Mouse (Mus musculus) fat pad, adult 2 months (tissue): ENCODE data around the gene Wdr91.

Experiments
- DNase-seq: peaks from one replicate; pipeline ENCODE4 v3.0.0-alpha.2; 2011; ENCODE audit warnings: low read depth, low spot score; ENCODE audit errors: extremely low read depth

Gene Wdr91

DNA sequence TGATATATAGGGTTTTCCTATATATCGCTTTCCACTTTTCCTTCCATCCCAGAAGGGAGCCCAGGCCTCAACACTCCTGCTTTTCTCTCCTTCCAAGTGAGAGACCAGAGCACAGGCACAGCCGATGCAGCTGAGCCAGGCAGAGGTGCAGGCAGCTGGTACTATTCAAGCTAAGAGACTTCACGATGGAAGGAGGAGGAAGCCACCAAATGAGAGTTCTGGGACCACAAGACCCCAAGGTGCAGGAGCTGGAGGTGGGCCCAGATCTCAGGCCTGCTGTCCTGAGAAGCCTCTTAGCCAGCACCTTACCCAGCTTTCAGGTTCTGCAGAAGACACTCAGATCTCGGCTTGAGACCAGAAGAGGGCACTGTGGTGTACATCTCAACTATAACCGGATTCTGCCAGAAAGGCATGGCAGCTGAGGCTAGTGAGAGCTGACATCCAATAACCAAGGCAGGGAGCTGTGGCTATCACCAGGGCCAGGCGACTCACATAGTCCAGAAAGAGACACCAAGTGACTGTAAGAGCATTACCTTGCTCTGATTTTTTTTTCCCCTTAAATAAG lies 30.7 kb downstream of the Wdr91 start:
- no peak for DNase-seq

DNA sequence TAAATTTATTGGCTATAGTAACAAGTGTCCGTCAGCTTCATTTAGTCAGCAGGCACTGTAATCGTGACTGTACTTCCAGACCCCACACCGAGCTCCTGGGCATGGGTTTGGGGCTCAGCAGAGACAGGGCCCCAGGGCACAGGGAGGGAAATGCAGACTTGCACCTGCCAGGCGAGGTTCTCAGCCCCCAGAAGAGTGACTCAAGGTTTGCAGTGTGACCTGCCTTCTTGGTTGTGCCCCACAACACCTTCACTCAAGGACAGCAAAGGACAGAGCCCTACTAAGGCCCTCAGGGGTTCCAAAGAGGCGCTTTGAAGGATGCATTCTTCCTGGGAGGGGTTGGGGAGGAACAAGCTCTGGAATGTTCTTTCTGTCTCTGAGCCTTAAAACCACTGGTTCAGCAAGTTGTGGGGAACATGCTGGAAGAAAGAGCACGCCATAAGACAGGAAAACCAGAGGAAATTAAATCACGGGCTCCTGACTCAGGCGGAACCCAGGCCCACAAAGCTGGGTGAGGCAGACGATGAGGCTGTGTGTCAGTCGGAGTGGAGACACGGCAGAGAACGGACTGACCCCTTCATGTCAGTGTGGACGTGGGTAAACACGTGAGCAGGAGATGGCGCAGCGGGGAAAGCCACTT lies 31.5 kb downstream of the Wdr91 start:
- no peak for DNase-seq

DNA sequence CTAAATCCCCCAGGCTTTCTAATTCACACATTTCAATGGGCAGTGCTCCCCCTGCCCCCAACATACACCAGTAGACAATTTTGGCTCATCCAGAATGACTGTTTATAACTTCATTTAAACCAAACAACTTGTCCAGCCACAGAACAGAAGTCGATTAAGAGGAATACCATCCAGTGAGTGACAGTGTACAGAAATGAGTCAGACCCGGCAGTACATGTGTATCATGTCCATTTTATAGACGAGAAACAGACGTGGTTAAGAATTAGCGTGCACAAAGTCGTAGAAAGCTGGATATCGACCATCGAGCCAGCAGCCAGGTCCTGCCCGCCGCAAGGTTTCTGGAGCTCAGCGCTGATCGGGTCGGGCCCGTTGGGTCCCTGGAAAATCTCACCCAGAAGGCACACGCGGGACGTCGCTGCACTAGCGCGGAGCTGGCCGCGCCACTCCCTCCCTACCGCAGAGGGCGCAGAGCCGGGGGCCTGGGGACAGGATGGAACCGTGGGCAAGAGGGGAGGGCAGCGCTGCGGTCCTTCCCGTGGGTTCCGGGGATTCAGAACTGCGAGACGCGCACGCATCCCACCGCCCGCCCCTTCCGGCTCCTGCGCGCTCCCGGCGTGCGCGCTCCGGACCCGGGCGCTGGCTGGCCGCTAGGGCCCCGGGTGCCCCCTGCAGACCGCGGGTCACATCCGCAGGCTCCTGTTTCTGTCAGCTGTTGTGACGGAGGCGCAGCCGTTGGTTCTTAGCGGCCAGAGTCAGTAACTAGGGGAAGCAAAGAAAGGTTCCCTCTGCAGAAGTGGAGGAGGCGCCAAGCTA lies 33.0 kb downstream of the Wdr91 start, which contains the start of gene Cyren:
Gene Cyren, minus strand, starts transcription at position 552 of the 813 bp plus-strand sequence.
- DNase-seq = no peak

DNA sequence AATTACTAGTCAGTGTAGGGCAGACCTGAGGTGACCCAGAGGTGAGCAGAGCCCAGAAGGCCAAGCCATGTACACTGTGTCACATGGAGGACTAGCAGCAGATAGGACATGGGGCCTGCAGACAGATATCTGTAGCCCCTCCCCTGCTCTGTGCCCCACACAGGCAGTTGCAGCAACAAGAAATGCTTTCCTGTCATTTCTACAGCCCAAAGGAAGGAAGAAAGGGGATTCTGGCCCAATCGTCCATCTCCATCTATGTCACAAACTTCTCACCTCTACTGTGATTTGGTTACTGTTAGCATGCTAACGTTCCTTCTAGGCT lies 33.9 kb downstream of the Wdr91 start:
- DNase-seq = no peak

DNA sequence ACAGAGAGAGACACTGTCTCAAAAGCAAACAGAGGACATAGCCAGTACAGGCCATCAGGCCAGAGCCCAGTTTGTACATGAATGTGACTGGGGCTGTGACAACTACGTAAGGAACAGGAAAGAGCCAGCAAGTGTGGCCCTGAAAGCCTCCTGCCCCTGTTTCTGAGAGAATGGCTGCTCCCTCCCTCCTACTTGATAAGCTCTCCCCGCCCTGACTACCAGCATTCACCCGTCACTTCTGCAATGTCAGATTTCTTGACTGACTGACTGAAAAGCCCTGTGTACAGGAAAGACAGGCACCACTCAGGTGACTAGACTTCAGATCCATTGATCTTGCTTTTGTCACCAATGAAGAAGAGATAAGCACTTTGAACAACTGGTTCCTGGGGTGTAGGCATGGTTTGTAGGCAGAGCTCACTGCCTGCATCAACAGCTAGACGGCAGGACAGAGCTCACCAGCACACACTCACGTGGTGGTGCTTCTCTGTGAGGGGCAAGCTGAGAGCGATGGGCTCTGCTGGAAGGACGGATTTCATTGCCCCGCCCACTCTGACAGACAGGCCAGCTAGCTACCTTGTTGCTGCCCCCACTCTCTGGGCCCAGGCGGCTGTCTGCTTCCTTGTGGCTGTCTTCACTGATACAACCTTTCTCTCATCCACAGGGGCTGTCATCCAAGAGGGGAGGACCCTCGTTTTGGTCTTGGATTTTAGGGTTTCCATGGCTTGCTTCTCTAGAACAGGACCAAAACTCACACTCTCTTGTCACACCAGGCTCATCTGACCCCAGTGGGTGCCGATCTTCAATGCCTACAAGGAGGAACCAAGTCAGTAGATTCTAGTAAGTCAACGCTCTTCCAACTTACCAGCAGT lies 34.5 kb downstream of the Wdr91 start:
- no peak for DNase-seq

DNA sequence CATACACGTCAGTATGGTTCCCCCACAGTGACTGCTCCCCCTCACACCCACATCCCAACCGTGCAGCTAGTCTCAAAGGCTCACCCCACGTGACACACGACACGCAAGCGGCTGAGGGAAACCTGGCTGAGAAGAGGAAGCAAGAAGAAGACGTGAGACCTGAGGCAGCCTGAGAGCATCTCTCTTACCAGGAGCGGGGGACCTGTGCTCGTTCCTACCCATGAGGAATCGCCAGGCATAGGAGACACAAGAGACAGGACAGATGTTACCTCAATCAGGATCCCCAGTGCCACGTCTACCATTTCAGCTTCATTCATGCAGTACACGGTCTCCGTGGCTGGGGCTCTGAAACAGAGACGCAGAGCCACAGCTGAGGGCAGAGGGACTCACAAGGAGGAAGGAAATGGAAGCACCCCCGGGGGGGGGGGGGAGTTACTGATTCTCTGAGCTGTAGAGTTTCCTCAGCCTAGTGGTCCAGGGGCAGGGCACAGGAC lies 35.4 kb downstream of the Wdr91 start:
- no peak for DNase-seq

DNA sequence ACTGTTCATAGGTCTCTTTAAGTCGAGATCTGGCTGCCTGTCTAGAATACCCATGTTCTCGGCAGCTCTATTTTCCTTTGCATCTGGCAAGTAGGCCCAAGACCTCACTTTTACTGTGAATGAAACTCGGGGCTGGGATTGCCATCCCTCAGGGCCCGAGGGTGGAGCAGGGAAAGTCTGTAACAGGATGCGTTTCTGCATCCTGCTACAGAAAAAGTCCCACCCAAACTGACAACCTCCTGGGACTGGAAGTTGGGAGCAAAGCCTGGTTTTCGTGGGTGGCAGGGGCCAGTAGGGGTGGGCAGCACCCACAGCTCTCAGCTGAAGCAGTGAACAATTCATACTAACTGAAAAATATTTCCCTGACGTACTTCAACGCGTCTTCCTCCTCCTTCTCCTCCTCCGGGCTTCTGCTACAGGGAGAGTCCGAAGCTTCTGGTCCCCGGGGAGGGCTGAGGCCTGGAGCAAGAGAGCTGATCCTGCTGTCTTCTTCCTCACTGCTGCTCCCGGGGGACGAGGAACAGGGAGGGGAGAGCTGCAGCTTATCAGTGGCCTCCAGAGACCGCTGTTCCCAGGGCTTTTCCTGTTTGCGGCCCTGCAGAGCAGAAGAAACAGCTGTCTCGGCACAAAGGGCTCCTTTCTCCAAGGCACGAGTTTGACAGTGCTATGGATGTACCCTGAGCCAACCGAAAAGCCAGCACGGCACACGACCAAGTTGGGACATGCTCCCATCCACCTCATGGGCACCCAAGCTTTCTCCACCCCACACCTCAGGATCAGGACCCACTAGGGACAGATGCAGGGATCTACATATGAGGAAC lies 36.4 kb downstream of the Wdr91 start:
- no peak for DNase-seq

DNA sequence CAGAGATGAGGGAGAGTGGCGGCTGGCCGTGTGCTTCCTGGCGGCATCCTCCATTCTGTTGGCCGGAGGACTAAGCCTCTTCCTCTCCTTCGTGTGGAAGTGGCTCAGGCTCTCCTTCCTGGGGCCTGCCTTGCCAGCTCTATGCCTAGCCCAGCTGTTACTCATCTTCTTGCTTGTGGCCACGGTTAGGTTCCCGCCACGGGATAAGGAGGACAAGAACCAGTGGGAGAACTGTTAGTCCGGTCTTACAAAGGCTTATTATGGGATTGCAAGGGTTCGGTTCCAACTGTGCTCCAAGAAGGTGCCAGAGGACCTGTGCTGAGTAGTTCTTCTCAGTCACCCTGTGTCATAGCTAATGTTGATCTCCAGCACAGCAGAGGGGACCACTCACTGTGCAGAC lies 37.8 kb downstream of the Wdr91 start:
- DNase-seq = no peak

DNA sequence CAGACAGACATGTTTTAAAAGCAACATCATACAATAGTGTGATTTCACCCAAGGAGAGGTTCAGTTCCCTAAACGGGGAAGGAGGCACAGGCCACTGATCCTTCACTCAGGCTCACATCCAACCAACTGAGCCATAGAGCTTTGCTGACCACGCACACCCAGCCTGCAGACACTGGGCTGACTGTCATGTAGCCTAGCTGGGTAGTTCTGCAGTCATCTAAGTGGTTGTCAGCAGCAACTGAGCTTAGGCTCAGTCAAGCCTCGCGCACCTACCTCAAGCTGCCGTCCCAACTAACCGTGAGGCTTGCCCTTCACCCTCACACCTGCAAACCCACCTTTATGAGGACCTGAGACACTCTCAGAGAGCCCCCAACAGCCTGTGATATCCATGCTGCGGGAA lies 38.7 kb downstream of the Wdr91 start:
- DNase-seq = no peak

DNA sequence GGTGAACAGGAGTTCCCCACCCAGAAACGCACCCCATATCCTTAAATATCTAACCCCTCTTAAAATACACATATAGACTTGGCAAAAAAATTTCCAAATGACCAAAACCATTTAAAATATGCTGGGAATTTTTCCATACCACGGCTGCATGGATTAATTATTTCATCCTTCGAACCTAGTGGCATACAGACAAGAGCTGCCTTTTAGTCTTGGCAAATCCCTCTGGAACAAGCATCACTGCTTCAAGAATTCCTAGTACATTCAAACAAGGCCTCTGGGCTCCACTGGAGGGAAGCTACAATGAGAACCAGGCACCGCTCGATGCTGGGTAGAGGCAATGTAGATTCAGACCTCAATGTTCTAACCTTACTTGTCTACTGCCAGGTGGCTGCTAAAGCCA lies 40.0 kb downstream of the Wdr91 start:
- DNase-seq = no peak

DNA sequence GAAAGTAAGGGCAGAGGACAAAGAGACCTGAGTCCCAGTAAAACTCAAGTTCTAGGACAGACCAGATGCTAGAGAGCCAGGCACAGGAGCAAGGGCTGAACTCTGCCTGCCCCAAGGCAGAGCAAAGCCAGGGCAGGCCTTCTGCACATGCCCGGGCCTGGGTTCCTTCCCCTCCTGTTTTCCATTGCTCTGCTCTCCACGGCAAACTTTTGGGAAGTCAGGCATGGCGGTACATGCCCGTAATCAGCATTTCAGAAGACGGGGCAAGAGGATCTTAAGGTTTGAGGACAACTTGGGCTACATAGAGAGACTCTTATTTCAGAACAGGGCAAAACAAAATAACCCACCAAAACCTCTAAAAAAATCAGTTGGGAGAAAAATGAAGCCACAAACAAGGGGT lies 40.5 kb downstream of the Wdr91 start:
- DNase-seq = no peak

DNA sequence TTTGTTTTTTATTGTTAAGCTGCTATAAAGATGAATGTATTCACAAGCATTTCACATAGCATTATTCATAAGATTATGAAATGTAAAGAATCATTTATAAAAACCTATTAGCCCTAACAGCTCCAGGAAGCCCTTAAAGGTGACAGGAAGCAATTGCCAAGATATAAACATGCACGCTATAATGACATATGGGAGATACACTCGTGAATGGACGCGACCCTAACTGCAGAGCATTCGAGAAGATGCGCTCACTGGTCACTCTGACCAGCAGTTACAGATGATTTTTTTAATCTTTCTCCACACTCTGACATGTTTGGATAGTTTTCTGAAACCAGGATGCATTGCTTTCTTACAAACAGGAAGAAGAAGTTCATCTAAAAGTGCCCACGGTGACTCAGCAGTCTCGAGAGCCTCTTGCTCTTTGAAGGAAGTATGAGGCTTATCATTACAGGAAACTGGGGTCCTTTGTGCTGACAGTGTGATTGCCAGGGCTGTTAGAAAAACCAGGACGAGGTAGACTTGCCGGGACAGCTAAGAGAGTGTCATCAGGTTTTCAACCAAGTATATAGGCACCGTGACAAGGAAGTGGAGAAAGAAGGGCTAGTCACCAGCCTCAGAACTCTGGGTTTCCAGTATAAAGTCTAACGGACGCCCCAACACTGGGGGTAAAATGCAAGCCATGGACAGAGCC lies 41.3 kb downstream of the Wdr91 start:
- DNase-seq = no peak

DNA sequence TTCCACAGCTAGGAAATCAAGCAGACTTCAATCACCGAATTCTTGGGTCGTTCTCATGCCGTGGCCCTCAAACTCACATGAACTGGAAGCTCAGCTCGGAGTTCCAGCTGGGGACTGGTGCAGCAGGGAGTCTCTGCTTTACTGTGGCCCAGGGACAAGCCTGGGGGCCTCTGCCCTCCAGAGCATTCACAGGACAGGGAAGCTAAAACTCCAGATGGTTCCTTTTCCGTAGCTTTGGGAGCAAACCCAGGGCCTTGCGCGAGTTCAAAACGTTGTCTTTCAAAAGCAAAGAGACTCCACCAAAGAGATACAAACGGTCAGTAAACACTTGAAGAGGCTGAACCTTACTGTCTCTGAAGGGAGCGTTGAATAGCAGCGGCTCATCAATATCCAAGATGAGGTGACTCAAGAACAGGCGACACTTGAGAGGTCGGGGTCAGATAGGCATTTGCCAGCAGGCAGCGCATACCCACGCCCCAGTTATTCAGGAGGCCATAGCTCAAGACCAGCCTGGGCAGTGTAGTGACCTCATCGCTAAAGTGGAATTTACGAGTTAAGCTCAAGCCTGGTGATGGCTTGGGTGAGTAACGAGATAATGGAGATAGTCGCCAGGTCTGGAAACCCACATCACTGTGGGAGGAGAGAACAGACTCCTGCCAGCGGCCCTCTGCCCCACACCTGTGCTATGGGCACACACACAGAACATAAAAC lies 42.0 kb downstream of the Wdr91 start:
- no peak for DNase-seq

DNA sequence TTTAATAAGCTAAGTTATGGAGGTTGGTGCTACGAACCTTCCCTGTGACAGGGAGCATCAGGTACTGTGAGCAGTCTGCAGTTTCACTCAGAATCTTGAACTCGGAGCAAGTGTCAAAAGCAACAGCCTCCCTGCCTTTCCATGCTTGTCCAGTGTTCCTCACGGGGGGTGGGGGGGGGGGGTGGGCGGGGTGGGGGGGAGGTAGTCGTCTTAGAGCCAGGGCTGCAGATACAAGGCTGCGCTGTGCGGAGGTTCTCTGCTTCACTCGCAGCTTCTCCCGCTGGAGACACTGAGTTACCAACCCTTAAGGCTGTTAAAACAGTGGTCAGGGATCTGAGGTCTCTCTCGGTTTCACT lies 42.7 kb downstream of the Wdr91 start:
- no peak for DNase-seq

DNA sequence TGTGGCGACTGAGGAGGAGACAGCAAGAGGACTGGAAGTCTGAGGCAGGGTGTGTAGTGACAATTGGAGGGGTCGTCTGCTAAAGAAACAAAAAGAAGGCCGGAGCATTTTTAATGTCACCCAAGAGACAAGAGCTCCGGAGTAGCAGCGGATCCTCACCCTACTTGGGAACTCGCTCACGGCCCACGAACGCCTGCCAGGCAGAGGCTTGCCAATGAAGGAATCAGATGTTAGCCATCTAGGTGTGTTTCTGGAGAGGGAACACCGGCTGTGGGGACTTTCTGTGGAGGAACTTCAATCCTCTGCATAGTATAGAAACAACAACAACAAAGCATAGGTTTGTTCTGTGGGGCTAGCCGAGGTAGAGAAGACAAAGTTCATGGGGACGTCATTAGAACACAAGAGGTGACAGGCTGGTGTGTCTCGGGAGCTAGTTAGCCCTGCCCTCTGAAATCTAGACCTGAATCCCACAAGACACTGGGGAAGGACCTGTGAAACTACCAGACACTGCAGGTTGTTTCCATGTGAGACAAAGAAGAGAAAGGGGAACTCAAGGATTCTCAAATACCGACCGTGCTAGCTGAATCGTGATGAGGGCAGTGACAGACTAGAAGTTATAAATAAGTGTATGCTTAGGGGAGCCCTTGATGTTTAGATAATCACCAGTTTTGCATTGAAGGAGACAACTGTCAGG lies 43.2 kb downstream of the Wdr91 start:
- DNase-seq = no peak

DNA sequence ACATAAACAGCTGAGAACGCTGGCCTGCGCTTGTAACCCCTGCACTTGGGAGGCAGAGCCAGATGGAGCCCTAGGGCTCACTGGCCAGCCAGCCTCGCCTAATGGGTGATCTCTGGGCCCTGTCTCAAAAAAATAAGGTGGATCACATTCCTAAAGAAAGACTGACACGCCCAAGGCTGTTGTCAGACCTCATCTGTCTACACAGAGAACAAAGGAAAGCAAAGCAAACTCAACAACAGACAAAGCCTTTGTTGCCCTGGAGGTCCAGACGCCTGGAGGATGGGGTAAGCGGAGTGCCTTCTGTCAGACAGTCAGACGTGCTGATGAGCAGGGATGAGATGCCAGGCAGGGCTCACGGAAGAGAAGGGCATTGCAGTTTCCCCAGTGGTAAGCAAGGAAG lies 43.9 kb downstream of the Wdr91 start:
- no peak for DNase-seq

DNA sequence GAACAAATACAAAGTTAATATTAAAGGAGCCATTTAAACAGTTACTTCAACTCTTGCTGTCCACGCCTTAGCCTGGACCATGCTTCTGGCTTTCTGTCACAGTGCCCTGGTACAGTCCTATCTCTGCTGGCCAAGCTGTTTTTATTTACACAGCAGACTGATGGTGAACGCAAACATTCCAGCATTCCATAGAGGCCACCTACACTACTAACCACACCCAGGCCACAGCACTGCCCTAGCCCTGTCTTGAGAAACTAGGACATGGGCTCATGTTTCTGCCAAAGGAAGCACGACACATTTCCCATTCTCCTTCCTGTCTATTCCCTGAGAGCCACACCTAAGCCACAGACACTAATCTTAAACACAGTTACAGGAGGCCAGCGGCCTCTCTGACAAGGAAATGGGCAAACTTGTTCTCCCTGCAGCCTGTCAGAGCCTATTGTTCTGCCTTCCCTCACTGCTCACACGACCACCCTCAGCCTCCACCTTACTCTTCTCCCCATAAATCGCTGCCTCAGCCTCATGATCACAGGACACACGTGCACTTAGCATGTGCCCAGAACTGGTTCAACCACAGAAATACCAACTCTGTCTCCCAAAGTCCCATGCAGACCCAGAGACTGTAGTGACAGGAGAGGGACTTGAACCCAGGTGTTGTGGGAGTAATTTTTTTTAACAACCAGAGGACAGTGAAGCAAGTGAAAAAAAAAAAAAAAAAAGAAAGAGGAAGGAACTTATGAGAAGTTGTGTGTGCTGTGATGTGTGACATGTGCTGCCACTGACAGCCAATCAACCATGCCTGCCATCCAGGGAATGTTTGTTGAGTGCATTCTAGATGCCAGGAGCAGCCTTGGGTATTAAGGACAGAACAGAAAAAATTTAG lies 44.7 kb downstream of the Wdr91 start:
- no peak for DNase-seq

DNA sequence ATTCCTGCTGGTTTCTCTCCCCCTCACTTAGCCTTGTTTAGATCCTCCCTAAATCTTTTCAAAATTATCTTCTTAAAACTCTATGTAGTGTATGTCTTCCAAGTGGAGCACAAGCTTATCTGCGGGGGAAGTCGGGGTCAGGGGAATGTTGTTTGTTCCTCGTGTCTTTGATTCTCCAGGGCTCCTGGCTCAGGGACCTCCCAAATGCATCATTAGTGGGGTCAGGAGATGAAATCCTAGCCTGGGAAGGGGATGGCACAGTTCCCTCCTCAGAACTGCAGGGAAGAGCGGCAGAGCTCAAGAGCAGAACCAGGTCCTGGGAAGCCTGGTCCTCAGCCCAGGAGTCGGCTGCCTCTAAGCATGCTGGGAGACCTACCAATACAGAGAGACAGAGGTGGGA lies 45.5 kb downstream of the Wdr91 start:
- DNase-seq = no peak
